Mouse (Mus musculus) C2C12 (cell line): ENCODE data around the gene Glrp1. TPM values are rescaled to one million over a fixed set of nuclear protein-coding genes. Genes with fewer than 3 reads are reported as not detected.

Experiments used
- H3K27me3 ChIP-seq: one replicate; pipeline ENCODE4 v1.6.1; 2011; ENCODE audit not compliant: control insufficient read depth, insufficient read depth, insufficient read length
- H3K36me3 ChIP-seq: one replicate; pipeline ENCODE4 v1.6.1; 2011; ENCODE audit not compliant: control insufficient read depth, insufficient read depth
- H3K4me3 ChIP-seq: one replicate; pipeline ENCODE4 v1.5.1; 2011; ENCODE audit warnings: mild to moderate bottlenecking, control low read depth; ENCODE audit not compliant: poor library complexity, insufficient read depth, severe bottlenecking
- H3K79me2 ChIP-seq: one replicate; pipeline ENCODE4 v1.6.1; 2011; ENCODE audit not compliant: control insufficient read depth, insufficient read depth
- H3K79me3 ChIP-seq: one replicate; pipeline ENCODE4 v1.6.1; 2011; ENCODE audit warnings: low read depth, control low read depth
- H3ac ChIP-seq: one replicate; pipeline ENCODE3; 2011; ENCODE audit warnings: low read depth; ENCODE audit not compliant: control insufficient read depth, insufficient read length
- CEBPB ChIP-seq: IDR thresholded peaks from one replicate; pipeline ENCODE4 v1.6.1; 2011; ENCODE audit warnings: low read depth, mild to moderate bottlenecking, control low read depth, moderate library complexity
- CTCF ChIP-seq: IDR thresholded peaks from one replicate; pipeline ENCODE4 v1.5.1; 2011; ENCODE audit not compliant: control insufficient read depth, insufficient read depth, insufficient read length
- FOSL1 ChIP-seq: IDR thresholded peaks from one replicate; pipeline ENCODE4 v1.8.0; 2011; ENCODE audit warnings: mild to moderate bottlenecking, low read length; ENCODE audit not compliant: poor library complexity, insufficient read depth, severe bottlenecking
- MAX ChIP-seq: IDR thresholded peaks from one replicate; pipeline ENCODE4 v1.6.1; 2011; ENCODE audit warnings: mild to moderate bottlenecking, control low read depth
- MYOD1 ChIP-seq: IDR thresholded peaks from one replicate; pipeline ENCODE4 v1.6.1; 2011; ENCODE audit warnings: low read depth; ENCODE audit not compliant: control insufficient read depth, insufficient read length
- MYOG ChIP-seq: IDR thresholded peaks from one replicate; pipeline ENCODE4 v1.6.1; 2011; ENCODE audit not compliant: control insufficient read depth, insufficient read length; ENCODE audit errors: extremely low read depth
- USF1 ChIP-seq: IDR thresholded peaks from one replicate; pipeline ENCODE4 v1.6.1; 2011; ENCODE audit warnings: low read depth, mild to moderate bottlenecking, control low read depth, moderate library complexity
- polyA plus RNA-seq: library from polyadenylated mRNA; unstranded; fragments of >200 nt; fragmentation: generic; extraction: Trizol; gene quantifications from one replicate; pipeline ENCODE4 v1.2.1, GENCODE M21; 2012; ENCODE audit warnings: missing spikeins

Gene Glrp1
- polyA plus RNA-seq, 1 experiment: 1.3 TPM

DNA sequence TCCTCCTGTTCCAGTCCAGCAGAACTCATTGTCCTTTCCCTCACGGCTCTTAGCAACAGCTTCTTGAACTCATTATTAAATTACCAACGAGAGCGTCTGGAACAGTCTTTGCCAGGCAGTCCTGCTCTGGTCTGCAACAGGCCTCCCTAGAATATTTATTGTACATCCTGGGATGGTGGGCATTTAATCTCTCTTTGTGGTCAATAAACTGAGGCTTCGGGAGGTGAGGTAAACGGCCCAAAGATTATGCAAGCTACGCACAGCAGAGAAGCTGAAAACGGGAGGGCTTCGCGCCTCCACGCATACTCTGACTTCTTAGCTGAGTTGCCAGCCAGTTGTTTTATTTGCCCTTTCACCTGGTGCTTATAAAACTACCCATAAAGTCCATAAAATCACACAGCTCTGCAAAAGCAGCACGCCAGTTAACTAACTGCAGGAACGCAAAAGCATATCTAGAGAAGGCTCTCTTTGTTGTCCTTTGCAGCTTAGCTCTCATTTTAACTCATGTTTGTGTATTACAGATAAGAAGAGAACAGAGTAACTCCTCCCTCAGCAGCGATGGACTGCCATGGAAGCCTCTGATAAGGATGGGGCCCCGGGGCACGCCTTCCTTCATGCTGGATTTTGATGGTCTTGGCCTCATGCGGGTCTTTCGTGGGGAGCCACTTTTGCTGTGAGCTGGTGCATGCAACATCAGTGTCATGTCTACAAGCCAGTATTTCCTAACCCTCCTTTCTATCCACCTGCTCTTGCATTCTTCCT, 18.1 kb downstream of the Glrp1 start:
- H3K79me2 ChIP-seq: no peaks in the 10 kb centered on the region
- H3K4me3 ChIP-seq: no peak overlapping the region
- H3K36me3 ChIP-seq: no peaks in the 10 kb centered on the region
- H3ac ChIP-seq: no peak overlapping the region
- no peaks in the 10 kb centered on the region for H3K79me3 ChIP-seq
- no peak for TF ChIP-seq CTCF
- TF ChIP-seq MYOD1: no peak
- no peaks in the 10 kb centered on the region for H3K27me3 ChIP-seq

DNA sequence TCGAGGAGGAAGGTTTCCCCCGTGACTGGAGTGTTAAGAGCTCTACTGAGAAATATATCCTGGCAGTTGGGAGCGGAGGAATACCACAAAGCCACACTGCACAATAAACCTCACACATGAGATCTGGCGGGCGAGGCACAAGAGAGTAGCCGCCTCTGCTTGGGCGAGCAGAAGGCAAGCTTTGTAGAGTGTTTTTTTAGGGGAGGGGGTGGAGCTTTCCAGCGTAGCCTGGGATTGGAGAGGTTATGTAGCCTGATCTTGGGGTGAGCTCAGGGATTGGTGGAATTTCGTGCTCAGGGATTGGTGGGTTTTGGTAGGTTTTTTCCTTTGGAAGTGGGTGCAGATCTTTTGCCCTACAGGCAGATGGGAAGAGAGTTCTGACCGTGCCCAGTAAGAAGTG, 19.7 kb downstream of the Glrp1 start:
- H3K27me3 ChIP-seq: no peaks in the 10 kb centered on the region
- no peak for TF ChIP-seq CEBPB
- TF ChIP-seq MYOG: no peak
- no peak for TF ChIP-seq FOSL1
- no peak for TF ChIP-seq CTCF
- TF ChIP-seq USF1: no peak
- no peaks in the 10 kb centered on the region for H3K79me2 ChIP-seq
- H3ac ChIP-seq: no peak overlapping the region
- no peaks in the 10 kb centered on the region for H3K36me3 ChIP-seq
- H3K4me3 ChIP-seq: no peak overlapping the region
- H3K79me3 ChIP-seq: no peaks in the 10 kb centered on the region

DNA sequence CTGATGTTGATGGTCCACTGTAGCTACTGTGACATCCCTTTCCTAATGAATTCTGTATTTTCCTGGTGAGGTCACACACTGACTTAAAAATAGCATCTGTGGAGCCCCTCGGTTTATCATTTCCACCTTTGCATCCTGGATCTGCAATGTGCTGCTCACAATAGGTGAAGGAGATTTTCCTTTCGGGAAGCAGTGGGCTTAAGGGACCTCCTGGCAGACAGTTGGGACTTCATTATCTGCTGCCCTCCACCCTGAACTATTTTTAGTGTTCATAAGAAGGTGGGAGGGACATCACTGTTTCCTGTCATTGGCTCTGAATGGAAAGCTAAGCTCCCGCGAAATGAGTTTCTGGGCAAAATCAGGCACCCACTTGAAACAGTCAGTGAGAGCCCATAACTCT, 20.9 kb downstream of the Glrp1 start:
- Histone ChIP-seq H3K79me2 (no peaks in the 10 kb centered on the region), H3ac (no peak overlapping the region), H3K4me3 (no peak overlapping the region), H3K27me3 (no peaks in the 10 kb centered on the region), H3K36me3 (no peaks in the 10 kb centered on the region), H3K79me3 (no peaks in the 10 kb centered on the region)
- TF ChIP-seq USF1 (no peak), MAX (no peak), MYOD1 (no peak), CEBPB (no peak), CTCF (no peak), MYOG (no peak), FOSL1 (no peak)

DNA sequence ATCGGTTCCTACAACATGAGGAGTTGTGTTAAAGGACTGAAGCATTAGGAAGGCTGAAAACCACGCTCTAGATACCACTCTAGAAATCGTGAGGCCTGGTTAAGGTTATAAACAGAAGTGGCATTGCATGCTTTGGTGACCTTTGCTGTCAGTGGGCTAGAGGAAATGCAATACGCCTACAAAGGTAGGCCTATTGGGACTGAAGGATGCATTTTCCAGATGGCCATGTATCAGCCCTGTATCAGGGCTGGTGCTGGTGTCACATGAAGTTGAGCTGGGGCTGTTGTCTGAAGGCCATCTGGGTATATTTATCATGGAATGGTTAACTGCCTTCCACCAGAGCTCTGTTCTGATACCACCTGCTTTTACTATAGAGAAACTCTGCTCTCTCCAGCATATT, 23.5 kb downstream of the Glrp1 start:
- Histone ChIP-seq H3K79me2 (no peaks in the 10 kb centered on the region), H3K27me3 (no peaks in the 10 kb centered on the region), H3K36me3 (no peaks in the 10 kb centered on the region), H3ac (no peak overlapping the region), H3K79me3 (no peaks in the 10 kb centered on the region), H3K4me3 (no peak overlapping the region)
- TF ChIP-seq USF1: no peak
- no peak for TF ChIP-seq CTCF
- no peak for TF ChIP-seq CEBPB
- no peak for TF ChIP-seq FOSL1
- no peak for TF ChIP-seq MYOG
- no peak for TF ChIP-seq MAX
- TF ChIP-seq MYOD1: no peak

DNA sequence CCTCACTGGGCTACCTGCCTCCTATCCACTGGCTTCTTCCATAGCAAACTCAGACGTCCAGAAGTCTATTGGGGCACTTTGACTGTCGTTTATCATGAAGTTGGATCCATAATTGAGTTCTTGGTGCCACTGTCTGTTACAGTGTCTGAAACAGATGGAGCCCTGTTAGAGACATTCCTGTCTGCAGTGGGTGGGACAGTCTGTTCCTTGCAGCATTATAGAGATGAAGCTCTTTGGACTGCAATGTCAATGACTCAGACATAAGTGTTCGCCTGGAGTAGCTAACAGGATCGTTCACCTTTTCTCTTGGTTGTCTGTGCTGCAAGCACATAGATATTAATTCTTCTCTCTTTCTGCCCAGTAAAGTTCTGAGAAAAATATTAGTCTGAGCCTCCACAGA, 25.8 kb downstream of the Glrp1 start:
- H3K4me3 ChIP-seq: no peak overlapping the region
- no peak for TF ChIP-seq MYOG
- no peak for TF ChIP-seq CTCF
- TF ChIP-seq MYOD1: no peak
- TF ChIP-seq USF1: no peak
- no peak for TF ChIP-seq CEBPB
- no peak for TF ChIP-seq MAX
- H3K27me3 ChIP-seq: no peaks in the 10 kb centered on the region
- no peaks in the 10 kb centered on the region for H3K79me2 ChIP-seq
- no peak overlapping the region for H3ac ChIP-seq
- no peaks in the 10 kb centered on the region for H3K36me3 ChIP-seq
- no peaks in the 10 kb centered on the region for H3K79me3 ChIP-seq

DNA sequence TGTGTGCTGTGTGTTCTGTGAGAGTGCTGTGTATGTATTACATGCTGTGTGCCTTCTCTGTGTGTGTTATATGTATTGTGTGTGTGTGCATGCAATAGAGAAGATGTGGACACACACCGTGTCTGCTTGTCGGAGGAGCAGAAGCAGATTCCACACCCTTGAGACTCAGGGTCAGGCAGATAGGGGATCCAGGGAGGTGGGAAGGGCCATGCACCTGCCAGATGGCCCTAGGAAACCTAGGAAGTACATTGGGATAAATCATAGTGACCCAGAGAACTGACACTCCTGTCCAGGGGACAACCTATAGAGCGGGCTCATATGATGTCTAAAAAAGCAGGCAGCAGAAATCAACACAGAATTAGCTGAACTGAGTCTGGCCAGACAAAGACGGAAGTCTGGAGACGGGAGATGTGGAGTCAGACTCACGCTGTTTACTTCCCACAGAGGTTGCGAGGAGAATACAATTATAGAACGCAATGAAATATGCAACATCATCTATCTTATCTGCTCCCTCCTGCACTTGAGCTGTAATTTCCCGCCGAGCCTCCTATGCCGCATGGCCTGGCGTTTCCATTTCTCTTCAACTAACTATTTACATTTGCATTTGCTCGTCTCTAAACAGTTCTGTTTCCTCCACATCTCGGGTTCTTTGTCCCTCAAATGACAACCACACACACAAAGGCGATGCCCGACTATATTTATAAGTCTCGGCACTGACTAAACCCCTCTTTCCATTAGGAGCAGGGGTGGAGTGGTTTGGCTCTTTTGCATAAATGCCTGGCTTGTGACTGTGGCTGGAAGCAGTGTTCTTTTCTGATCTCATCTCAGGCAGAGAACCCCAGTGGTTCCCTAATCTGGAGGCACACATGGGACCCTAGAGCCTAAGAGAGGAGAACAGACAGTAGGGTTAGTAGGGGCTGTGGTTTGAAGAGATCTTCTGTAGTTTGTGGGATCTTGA, 27.4 kb downstream of the Glrp1 start:
- Histone ChIP-seq H3K4me3 (no peak overlapping the region), H3K36me3 (no peaks in the 10 kb centered on the region), H3ac (no peak overlapping the region), H3K27me3 (no peaks in the 10 kb centered on the region), H3K79me3 (no peaks in the 10 kb centered on the region), H3K79me2 (no peaks in the 10 kb centered on the region)
- TF ChIP-seq USF1 (no peak), MYOG (no peak), CTCF (no peak), FOSL1 (no peak), MAX (no peak), CEBPB (no peak), MYOD1 (no peak)
